Mouse (Mus musculus): ENCODE measurements around the gene Rngtt. TPM values are rescaled to one million over a fixed set of nuclear protein-coding genes. Genes with fewer than 3 reads are reported as not detected.

Gene Rngtt
- total and polyA plus RNA-seq, 3 experiments = 15.0 to 18.7 TPM; not detected in 1

DNA sequence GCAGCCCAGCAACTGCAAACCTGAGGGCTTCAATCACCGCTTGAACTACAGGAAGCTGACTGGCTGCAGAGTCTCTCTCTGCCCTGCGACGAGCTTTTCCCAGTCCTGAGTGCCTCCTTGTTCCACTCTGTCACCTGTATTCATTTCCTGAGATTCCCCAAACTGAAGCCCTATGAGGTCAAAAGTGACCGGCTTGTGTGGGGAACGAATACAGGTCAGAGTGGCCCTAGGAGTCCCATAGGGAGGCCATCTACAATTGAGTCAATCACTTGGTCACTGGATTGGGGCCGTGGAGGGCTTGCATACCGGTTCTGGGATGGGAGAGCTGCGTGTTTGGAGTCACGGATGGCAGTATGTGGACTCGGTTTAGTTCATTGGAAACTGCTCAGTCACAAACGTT lies 236.2 kb downstream of the Rngtt start:
- H3K79me2 ChIP-seq (ENCODE audit: control insufficient read depth, insufficient read depth, low read length, poor library complexity) = no peaks in the 10 kb centered on the region
- H3K27me3 ChIP-seq (ENCODE audit: control insufficient read depth in 1 of 2, insufficient read depth in 2 of 2, low read length in 2 of 2) = no peaks in the 10 kb centered on the region
- H3K27ac ChIP-seq (ENCODE audit: control insufficient read depth, low read depth, low read length) = no peak overlapping the region
- no peak overlapping the region for H3K9ac ChIP-seq (ENCODE audit: control insufficient read depth, low read depth, low read length, poor library complexity, severe bottlenecking)
- H3K4me3 ChIP-seq (ENCODE audit: control insufficient read depth in 1 of 2, insufficient read depth in 1 of 2, low read depth in 2 of 2, low read length in 2 of 2) = no peak overlapping the region
- H3K36me3 ChIP-seq (ENCODE audit: control insufficient read depth in 1 of 2, insufficient read depth in 2 of 2, low read length in 2 of 2) = no peaks in the 10 kb centered on the region
- H3K9me3 ChIP-seq (replicated peaks; ENCODE audit: insufficient read depth, low read length) = no peaks in the 10 kb centered on the region
- no peaks in the 10 kb centered on the region; a peak in 1 of 4 replicates for H3K4me1 ChIP-seq (ENCODE audit: control insufficient read depth in 1 of 2, insufficient read depth in 2 of 2, low read length in 2 of 2)
- TF ChIP-seq MYB (IDR thresholded peaks at IDR 0.05; ENCODE audit: low read depth, low read length) (no peak), RCOR1 (IDR thresholded peaks at IDR 0.05; ENCODE audit: low read depth, low read length) (no peak), MAX (IDR thresholded peaks at IDR 0.05; ENCODE audit: low read length) (no peak), GATA1 (IDR thresholded peaks at IDR 0.05; ENCODE audit: low read depth, low read length) (no peak), ZMIZ1 (IDR thresholded peaks at IDR 0.05; ENCODE audit: low read depth, low read length) (no peak), TBP (IDR thresholded peaks at IDR 0.05; ENCODE audit: low read depth, low read length) (no peak), MAFK (IDR thresholded peaks at IDR 0.05; ENCODE audit: borderline replicate concordance, low read depth, low read length) (no peak), TCF12 (IDR thresholded peaks at IDR 0.05; ENCODE audit: low read depth, low read length) (no peak), UBTF (IDR thresholded peaks at IDR 0.05; ENCODE audit: borderline replicate concordance, insufficient read depth, low read depth, low read length) (no peak), CTCF (IDR thresholded peaks at IDR 0.05 in 2 of 3, conservative IDR thresholded peaks at IDR 0.05 in 1 of 3; ENCODE audit: control insufficient read depth in 1 of 3, insufficient read depth in 1 of 3, low read depth in 2 of 3, low read length in 3 of 3, poor library complexity in 1 of 3, severe bottlenecking in 1 of 3) (no peak)
- DNase-seq (ENCODE audit: low read depth, low spot score) = no peak

DNA sequence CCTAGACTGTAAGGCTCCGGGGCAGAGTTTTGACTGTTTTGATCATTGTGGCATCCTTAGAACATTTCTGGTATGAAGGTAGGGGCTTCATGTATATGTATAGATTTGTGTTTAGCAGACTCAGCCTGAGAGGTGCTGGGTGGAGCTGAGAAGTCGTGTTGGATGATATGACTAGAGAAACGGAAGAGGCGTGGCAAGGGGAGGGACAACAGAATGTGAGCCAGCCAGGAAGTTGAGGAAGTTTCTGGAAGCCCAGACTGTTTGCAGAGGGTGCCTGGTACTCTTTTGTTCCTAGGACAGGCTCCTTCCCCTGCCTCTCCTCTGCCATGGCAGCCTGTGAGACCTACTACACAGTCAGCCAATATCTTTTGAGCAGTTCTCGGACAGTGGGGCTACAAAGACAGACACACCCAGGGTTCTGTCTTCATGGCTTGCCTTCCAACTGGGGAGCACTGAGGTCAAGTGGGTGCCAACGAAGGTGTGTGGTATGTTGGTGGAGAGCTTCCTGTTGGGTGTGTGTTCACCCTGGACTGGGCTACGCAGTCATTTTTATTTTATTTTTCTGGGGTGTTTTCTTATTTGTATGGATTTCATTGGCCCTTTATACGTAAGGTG lies 237.3 kb downstream of the Rngtt start:
- H3K27ac ChIP-seq (ENCODE audit: control insufficient read depth, low read depth, low read length) = no peak overlapping the region
- TF ChIP-seq JUND (IDR thresholded peaks at IDR 0.05; ENCODE audit: low read depth, low read length) = no peak
- no peak for TF ChIP-seq NELFE (IDR thresholded peaks at IDR 0.05; ENCODE audit: low read depth, low read length)
- no peak for TF ChIP-seq POLR2AphosphoS2 (IDR thresholded peaks at IDR 0.05; ENCODE audit: low read length)
- no peak for TF ChIP-seq MYB (IDR thresholded peaks at IDR 0.05; ENCODE audit: low read depth, low read length)
- TF ChIP-seq BHLHE40 (IDR thresholded peaks at IDR 0.05; ENCODE audit: borderline replicate concordance, low read depth, low read length) = no peak
- no peak for TF ChIP-seq RAD21 (IDR thresholded peaks at IDR 0.05; ENCODE audit: low read depth, low read length)
- no peak for TF ChIP-seq MAX (IDR thresholded peaks at IDR 0.05; ENCODE audit: low read length)
- no peak for TF ChIP-seq GABPA (IDR thresholded peaks at IDR 0.05; ENCODE audit: low read depth, low read length)
- no peak for TF ChIP-seq UBTF (IDR thresholded peaks at IDR 0.05; ENCODE audit: borderline replicate concordance, insufficient read depth, low read depth, low read length)
- TF ChIP-seq MYC (IDR thresholded peaks at IDR 0.05; ENCODE audit: low read depth, low read length) = no peak
- no peak for TF ChIP-seq POLR2AphosphoS5 (IDR thresholded peaks at IDR 0.05; ENCODE audit: borderline replicate concordance, low read depth, low read length)
- no peak for TF ChIP-seq NRF1 (IDR thresholded peaks at IDR 0.05; ENCODE audit: insufficient read depth, low read depth, low read length, poor library complexity, severe bottlenecking)
- no peak for TF ChIP-seq POLR2A (IDR thresholded peaks at IDR 0.05; ENCODE audit: control insufficient read depth in 1 of 2, insufficient read depth in 1 of 2, low read depth in 1 of 2, low read length in 2 of 2, poor library complexity in 1 of 2)
- TF ChIP-seq CTCF (IDR thresholded peaks at IDR 0.05 in 2 of 3, conservative IDR thresholded peaks at IDR 0.05 in 1 of 3; ENCODE audit: control insufficient read depth in 1 of 3, insufficient read depth in 1 of 3, low read depth in 2 of 3, low read length in 3 of 3, poor library complexity in 1 of 3, severe bottlenecking in 1 of 3) = no peak

More for the DNA sequence above, 237.3 kb downstream of the Rngtt start:
- no peak overlapping the region for H3K9ac ChIP-seq (ENCODE audit: control insufficient read depth, low read depth, low read length, poor library complexity, severe bottlenecking)
- DNase-seq (ENCODE audit: low read depth, low spot score) = peak; percentile 14
- no peaks in the 10 kb centered on the region; a peak in 1 of 4 replicates for H3K4me1 ChIP-seq (ENCODE audit: control insufficient read depth in 1 of 2, insufficient read depth in 2 of 2, low read length in 2 of 2)
- H3K27me3 ChIP-seq (ENCODE audit: control insufficient read depth in 1 of 2, insufficient read depth in 2 of 2, low read length in 2 of 2) = no peaks in the 10 kb centered on the region
- H3K9me3 ChIP-seq (replicated peaks; ENCODE audit: insufficient read depth, low read length) = no peaks in the 10 kb centered on the region
- H3K79me2 ChIP-seq (ENCODE audit: control insufficient read depth, insufficient read depth, low read length, poor library complexity) = no peaks in the 10 kb centered on the region
- no peaks in the 10 kb centered on the region for H3K36me3 ChIP-seq (ENCODE audit: control insufficient read depth in 1 of 2, insufficient read depth in 2 of 2, low read length in 2 of 2)
- no peak overlapping the region for H3K4me3 ChIP-seq (ENCODE audit: control insufficient read depth in 1 of 2, insufficient read depth in 1 of 2, low read depth in 2 of 2, low read length in 2 of 2)
